Mouse (Mus musculus) retina, postnatal 1 day (tissue): ENCODE data around the gene Tgfbr3.
"Not testable (repeated sequence)": the region's sequence is repeated elsewhere in the genome, so short reads cannot be mapped to it uniquely, and the experiment has no call there.

ENCODE experiments used
- DNase-seq: peaks from one replicate; pipeline ENCODE4 v3.0.0-alpha.2; 2012

Gene Tgfbr3

GRCm38 (mm10) chr5:107276186-107276585 is 13.2 kb downstream of the Tgfbr3 start:
- DNase-seq, result no peak

GRCm38 (mm10) chr5:107272252-107273028 is 17.0 kb downstream of the Tgfbr3 start:
- DNase-seq, result no peak

- DNase-seq, result peak; percentile 62
These were observed 20.5 kb downstream of the Tgfbr3 start for GRCm38 (mm10) chr5:107269006-107269328.

DNA sequence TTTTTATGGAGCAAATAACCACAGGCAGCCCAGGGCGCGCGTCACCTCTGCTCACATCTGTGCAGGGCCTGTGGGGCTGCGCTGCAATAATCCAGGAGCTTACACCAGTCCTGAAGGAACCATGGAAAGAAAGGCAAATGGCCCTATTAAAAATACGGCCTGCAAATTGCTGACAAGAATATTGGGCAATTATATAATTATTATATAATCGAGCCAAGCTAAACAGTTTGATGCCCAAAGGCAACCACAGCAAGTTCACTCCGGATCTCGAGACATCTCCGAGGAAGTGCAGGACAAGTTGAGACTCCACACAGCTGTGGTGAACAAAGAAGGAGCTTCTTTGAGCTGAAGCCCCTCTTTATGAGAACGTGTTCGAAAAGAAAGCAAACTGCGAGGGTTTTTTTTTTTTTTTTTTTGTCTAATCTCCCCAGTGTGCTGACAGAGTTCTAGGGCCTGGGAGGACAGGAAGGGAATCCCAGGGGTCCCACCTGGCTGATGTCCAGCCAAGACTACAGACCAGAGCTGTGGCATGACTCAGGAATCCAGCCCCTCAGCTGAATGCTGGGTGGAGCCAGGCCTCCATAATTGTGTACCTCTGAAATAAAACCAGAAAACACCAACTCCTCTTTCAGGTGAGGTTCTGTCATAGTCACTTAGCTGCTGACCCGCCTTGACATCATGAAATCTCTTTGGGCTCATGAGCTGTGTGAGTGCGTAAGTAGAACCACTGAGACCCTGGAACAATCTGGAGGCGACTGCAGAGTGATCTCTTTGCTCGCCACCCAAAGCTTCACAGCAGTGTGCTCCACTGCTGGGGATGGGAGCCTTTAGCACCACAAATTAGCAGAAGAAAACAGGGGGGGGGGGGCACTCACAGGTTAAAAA is 21.1 kb downstream of the Tgfbr3 start:
- no peak for DNase-seq

GRCm38 (mm10) chr5:107266566-107266965 is 22.9 kb downstream of the Tgfbr3 start:
- no peak for DNase-seq

GRCm38 (mm10) chr5:107264426-107265360 is 24.7 kb downstream of the Tgfbr3 start:
- DNase-seq, result no peak

DNA sequence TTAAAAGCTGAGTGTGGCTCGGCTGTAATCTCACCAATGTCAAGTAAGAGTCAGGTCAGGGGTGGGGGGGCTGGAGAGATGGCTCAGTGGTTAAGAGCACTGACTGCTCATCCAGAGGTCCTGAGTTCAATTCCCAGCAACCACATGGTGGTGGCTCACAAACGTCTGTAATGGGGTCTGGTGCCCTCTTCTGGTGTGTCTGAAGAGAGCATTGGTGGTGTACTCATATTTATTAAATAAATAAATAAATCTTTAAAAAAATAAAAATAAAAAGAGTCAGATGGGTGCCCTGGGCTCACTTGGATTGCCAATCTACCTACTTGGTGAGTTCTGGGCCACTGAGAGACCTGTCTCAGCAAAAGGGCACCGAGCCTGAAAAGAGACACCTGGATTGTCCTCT is 25.6 kb downstream of the Tgfbr3 start:
- DNase-seq, result no peak

DNA sequence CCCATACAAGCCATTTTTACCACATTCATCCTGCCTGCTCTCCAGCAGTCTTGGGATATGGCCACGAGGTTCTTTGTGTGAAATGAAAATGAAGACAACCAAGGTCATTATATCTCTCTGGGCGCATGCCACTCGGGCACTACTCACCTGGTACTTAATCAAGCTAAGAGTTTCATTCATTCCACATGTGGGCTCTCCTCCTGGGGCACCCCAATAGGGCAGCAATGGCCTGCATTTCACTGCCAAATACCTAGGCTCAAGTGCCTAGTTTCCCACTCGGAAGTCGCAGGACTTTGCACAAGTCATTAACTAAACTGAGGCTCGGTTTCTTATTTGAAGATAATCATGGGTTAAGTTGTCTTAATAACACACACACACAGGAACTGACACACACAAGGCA is 27.5 kb downstream of the Tgfbr3 start:
- DNase-seq, result no peak

DNA sequence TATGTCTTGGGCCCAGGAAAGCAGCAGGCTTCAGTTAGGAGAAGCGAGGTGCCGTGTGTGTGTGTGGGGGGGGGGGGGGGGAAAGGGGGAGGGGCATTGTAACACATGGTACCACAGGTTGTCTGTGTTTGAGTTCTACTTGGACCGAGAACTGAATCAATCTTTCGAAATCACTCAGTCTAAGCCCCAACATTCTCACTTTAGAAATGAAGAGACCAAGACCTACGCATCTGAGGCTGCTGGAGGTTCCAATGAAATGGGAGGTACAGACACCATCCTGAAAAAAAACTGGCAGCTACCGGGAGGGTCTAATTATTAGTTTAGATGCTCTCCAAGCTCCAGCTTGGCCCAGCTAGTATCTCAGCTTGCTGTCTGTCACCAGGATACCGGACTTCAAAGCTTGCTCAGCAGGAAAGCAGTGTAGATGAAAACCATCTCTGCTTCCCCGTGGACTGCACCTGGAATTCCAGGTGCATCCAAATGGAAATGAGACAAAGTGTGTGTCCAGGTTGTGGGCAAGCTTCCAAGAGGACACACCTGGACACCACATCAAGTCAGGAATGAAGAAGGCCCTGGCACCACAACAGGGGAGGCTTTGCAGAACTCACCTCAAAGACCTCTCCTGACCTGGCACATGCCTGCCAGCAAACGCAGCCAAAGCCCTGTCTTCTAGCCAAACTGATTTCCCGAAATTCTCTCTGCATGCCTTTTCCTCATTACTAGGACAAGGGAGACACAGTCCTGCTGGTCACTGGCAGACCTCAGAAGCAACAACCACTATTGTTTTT is 28.5 kb downstream of the Tgfbr3 start:
- no peak for DNase-seq

DNA sequence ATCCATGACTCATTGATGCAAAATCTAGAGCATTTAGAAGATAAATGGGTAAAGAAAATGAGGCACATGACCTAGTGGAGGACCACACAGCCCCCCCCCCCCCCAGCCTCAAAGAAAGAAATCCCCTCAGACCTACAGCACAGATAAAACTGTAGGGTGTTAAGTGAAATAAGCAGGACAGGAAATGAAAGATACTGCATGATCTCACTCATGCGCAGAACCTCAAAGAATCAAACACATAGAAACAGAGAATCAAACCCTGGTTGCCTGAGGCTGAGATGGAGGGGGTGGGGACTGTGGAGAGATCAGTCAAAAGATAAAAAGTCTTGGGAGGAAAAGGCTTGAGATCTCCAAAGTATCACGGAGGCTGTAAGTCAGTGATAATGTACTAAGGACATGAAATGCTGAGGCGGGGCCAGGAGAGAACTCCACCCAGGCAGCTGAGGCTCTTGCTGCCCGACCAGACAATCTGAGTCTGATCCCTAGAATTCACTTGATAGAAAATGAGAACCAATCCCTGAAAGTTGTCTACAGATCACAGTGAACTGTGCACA is 29.9 kb downstream of the Tgfbr3 start:
- no peak for DNase-seq

DNA sequence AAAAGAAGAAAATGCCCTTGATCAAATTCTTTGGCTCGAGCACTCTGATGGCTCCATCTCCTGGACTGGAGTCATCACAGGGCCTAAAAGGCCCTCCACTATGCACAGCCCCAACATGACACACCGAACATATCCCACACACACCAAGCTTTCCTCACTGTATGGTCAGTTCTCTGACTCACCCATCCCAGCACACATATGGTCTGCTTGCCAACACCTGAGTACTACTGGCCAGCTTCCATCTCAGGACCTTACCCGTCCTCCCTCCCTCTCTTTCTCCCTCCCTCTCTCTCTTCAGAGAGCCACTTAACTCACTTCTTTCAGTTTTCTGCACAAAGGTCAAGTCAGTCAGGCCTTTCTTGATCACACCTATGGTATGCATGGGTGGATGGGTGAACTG is 36.0 kb downstream of the Tgfbr3 start:
- no peak for DNase-seq

DNA sequence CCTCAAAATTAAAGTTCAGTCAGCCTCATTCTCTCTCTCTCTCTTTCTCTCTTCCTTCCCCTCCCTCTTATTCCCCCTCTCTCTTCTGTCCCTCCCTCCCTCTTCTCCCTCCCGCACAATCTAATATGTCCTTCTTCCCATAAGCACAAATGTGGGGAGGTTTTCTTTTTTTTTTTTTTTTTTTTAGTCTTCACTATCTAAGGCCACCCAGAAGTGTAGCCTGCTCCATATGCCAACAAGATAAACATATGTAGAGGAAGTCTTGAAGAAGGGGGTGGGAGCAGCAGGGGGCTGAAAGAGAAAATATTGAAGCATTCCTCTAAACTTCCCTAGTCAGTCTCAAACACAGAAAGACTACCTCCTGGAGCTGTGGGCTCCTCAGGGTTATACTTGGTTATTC is 37.0 kb downstream of the Tgfbr3 start:
- no peak for DNase-seq

- peak; percentile 99 for DNase-seq
These were observed 37.6 kb downstream of the Tgfbr3 start for GRCm38 (mm10) chr5:107251751-107252305.

DNA sequence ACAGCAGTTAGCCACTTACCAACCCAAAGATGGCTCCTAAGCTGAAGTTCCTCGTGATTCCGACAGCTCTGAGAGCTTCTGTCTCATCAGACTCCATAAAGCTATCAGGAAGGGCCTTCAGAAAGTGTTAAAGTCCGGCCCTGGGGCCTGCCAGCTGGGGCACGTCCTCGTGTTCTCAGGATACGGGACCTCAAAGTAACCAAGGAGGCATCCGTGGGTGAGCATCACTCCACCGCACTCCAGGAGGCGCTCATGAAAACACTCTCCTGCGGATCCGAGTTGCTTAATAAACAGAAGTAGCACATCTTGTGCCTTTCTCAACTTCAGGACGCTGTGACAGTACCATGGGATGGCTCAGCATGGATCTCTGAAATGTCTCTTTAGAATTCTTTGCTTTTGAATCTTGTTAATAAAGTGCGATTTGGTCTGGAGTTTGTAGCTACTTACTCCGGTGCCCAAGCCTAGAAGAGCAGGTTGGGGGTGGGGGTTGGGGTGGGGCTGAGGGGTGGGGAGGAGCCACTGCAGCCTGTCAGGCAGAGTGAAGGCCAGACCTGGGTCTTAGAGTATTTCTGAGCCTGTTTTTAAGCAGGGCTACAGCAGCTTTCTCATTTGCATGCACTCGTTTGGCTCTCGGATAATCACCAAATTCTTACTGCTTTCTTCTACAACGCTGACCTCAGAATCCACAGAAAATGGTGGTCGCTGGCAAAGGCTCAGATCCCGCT is 38.7 kb downstream of the Tgfbr3 start:
- peak; percentile 30 for DNase-seq

DNA sequence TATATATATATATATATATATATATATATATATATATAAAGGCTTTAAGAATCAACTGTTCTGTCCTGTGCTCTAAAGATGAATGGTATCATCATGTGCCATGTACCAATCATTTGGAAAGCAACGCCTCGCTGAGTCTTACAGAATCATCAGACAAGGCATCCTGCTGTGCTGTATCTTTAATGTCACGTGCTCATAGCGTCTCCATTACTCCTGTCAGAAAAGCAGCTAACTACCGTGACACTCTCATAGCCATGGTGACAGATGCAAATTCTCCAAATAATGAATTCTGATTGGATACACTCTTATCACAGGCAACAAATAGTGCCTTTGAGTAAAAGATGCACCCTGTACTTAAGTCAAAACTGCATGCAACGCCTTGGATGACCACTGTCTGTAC is 40.7 kb downstream of the Tgfbr3 start:
- no peak for DNase-seq

DNA sequence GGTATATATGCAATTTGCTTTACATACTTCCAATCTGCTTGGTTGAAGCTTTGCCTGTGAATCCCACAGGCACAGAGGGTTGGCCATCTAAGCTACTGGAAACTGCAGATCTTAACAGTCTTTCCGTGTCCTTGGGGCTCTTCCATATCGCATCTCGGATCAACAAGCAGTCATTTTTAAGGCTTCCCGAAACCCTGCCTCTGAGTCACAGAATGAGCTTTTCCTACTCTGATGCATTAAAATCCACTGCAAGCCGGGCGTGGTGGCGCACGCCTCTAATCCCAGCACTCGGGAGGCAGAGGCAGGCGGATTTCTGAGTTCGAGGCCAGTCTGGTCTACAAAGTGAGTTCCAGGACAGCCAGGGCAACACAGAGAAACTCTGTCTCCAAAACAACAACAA is 41.1 kb downstream of the Tgfbr3 start:
- not testable (repeated sequence) for DNase-seq

GRCm38 (mm10) chr5:107247786-107248185 is 41.6 kb downstream of the Tgfbr3 start:
- DNase-seq, result peak; percentile 40

GRCm38 (mm10) chr5:107243445-107243844 is 46.0 kb downstream of the Tgfbr3 start:
- DNase-seq, result no peak

DNA sequence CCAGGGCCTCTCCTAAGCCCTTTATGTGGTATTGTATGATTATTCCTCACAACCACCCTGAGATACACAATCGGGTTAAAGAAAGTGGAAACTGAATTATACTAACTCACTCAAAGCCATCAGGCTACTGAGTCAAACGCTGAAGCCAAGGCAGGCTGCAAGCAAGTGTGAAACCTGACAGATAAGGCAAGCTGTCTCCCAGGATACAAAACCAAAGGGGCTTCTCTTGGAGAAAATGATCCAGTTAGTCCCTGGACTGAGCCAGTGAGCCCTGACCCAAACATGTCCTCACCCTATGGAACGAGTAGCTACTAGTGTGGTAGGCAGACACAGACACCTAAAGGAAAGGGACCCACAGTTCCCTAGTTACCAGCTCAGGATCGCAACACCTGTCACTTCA is 46.4 kb downstream of the Tgfbr3 start:
- no peak for DNase-seq

DNA sequence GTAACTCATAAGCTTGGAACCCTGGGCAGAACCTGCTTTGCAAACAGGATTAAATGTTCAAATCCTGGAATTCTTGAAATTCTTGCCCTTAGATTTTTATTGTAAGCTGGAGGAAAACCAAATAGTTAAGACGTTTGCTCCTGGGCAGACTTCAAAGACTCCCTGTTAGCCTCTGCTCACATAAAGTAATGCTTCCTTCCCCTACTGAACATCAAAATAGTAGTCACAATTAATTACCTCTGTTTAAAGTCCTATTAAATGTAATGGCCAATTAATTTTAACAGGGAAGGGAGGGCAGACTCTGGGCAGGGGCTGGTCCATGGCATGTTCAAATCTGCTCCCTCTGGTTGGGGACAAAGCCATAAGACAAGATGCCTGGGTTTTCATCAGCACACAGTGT is 49.2 kb downstream of the Tgfbr3 start:
- no peak for DNase-seq

- peak; percentile 23 for DNase-seq
These were observed 51.4 kb downstream of the Tgfbr3 start for GRCm38 (mm10) chr5:107237971-107238426.
